Mouse (Mus musculus) yolk sac, embryonic 10.5 days (tissue): ENCODE measurements at regions not wholly inside any gene's neighbourhood (a gene's known extent, or its start where the extent isn't known, plus 50 kb on each side); places are given as distances from the start of the nearest gene placed in this dataset.

ENCODE experiments used
- DNase-seq: peaks from one replicate; pipeline ENCODE4 v3.0.0-alpha.2; 2017; ENCODE audit warnings: low spot score

- DNase-seq, result no peak
Observed at GRCm38 (mm10) chr3:52158788-52159260, 53.9 kb upstream of the Maml3 start.

DNA sequence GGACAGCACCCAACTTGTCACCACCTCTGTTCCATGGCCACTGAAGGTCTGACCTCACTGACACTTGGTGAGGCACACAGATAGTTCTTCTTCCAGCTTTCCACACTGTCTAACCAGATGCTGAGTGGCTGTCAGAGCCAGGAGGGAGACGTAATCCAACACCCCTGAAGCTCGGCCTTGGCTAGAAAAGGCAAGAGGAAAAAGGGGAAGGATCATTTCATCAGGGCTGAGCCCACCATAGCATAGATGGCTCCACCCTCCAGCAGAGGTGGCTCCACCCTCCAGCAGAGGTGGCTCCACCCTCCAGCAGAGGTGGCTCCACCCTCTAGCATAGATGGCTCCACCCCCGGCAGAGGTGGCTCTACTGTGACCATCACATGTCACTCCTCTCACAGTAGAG is 56.8 kb upstream of the Maml3 start:
- no peak for DNase-seq

- no peak for DNase-seq
Observed at GRCm38 (mm10) chr3:52163990-52164389, 59.1 kb upstream of the Maml3 start.

- no peak for DNase-seq
Observed at GRCm38 (mm10) chr3:52167420-52167819, 62.5 kb upstream of the Maml3 start.

- DNase-seq, result no peak
Observed at GRCm38 (mm10) chr3:52170847-52171246, 66.0 kb upstream of the Maml3 start.

- no peak for DNase-seq
Observed at GRCm38 (mm10) chr3:52171303-52171702, 66.4 kb upstream of the Maml3 start.

- no peak for DNase-seq
Observed at GRCm38 (mm10) chr3:52173490-52173889, 68.6 kb upstream of the Maml3 start.

- no peak for DNase-seq
Observed at GRCm38 (mm10) chr3:52176108-52176507, 71.2 kb upstream of the Maml3 start.

GRCm38 (mm10) chr3:52178851-52179250 is 74.0 kb upstream of the Maml3 start:
- no peak for DNase-seq

- peak; percentile 57 for DNase-seq
Observed at GRCm38 (mm10) chr3:52179686-52180085, 74.8 kb upstream of the Maml3 start.

GRCm38 (mm10) chr3:52180306-52180705 is 75.4 kb upstream of the Maml3 start:
- no peak for DNase-seq

- DNase-seq, result peak; percentile 56
Observed at GRCm38 (mm10) chr3:52180785-52181184, 75.9 kb upstream of the Maml3 start.

DNA sequence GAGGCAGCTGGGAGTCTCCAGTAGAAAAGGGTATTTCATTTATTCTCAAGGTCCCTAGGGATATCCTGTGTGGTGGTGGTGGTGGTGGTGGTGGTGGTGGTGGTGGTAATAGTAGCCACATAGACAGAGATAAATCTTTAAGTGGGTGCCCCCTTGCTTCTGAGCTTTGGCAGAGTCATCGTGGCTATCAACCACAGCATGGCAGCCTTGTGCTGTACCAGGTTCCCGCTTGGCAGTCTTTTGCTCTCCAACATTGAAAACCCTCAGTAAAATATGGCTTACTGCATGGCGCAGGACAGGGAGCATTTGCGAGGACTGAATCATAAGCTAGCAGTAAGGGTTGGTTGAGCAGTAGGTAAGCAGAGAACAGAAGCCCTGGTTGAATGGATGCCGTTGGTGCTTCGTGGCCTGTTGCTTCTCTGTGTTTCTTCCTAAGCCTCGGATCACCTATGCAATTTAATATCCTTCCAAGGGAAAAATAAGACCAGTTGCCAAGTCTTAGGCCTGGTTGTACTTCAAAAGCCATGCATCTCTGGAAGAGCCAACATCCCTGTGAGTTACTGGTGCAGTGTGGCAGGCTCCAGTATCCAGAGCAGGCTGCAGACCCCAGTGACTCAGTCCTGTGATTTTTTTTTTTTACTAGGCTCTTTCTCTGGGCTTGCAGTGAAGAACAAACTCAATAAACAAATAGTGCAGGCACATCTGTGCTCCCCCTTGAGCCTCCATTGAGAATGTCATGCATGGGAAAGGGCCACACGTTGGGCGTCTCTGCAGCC is 76.6 kb upstream of the Maml3 start:
- DNase-seq, result no peak

DNA sequence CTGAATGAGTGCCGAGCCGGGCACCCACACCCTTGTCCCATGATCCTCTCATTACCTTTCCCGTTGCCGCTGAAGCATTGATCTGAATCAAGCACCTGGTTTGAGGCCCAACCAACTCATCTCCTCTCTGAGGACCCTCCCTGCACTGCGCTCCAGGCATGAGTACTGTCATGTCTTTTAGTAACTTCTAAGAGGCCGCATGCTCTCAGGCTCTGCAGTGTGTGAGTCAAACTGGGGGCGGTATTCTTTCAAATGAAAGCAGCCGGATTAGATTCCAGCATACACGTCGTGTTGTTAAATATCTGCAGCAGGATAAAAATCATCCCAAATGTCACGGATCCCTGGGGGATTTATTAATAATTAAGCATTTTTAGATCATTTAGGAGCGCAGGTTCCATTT is 79.4 kb upstream of the Maml3 start:
- DNase-seq, result no peak

DNA sequence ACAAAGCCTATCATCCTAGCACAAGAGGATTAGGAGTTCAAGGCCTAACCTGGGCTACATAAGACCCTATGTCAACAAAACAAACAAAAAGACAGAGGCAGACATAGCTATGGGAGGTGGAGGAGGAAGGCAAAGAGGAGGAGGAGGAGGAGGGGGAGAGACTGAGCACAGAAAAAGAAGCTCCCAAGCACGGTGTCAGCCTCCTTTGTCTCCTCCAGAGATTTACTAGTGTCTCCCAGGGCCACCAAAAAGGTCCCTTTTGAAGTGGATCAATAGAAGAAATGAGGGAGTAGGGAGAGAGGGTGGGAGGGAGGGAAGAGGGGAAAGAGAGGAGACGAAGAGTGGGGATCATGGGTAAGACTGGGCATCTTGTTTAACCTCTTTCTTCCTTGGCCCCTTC is 80.5 kb upstream of the Maml3 start:
- no peak for DNase-seq

- no peak for DNase-seq
Observed at GRCm38 (mm10) chr3:52187401-52187801, 80.7 kb upstream of the Foxo1 start.

DNA sequence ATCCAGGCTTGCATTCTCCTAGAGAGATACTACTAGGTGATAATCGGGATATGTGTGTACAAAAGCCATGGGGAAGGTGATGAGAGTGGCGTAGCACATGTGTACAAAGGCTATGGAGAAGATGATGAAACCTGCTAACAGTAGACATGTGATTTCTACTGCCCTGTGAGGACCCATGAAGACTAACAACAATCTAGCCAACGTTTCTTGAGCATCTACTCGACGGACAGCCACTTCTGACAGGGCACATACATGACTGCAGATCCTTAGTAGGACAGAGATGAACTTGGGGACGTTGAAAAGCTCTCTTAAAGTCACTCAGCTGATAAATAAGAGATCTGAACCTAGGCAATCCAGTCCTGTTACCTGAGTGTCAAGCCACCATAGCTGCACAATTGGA is 79.8 kb upstream of the Foxo1 start:
- DNase-seq, result no peak

DNA sequence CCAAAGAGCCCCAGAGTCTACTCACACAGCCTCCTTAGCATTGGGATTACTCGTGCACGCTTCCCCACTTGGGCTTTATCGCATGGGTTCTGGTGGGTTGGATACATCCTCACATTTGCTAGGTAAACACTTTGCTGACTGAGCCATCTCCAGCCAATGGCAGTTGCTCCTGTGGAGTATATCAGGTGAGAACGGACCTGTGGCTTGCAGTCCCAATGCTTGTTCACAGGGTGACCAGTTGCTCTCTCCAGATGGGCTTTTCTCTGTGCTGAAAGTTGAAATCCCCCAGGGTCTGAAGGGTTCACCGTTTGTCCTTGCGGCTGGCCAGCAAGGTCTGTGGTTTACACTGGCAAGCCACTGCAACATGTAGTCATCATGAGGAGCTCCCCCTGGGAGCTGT is 79.1 kb upstream of the Foxo1 start:
- DNase-seq, result no peak

- no peak for DNase-seq
Observed at GRCm38 (mm10) chr3:52190021-52190420, 78.1 kb upstream of the Foxo1 start.

DNA sequence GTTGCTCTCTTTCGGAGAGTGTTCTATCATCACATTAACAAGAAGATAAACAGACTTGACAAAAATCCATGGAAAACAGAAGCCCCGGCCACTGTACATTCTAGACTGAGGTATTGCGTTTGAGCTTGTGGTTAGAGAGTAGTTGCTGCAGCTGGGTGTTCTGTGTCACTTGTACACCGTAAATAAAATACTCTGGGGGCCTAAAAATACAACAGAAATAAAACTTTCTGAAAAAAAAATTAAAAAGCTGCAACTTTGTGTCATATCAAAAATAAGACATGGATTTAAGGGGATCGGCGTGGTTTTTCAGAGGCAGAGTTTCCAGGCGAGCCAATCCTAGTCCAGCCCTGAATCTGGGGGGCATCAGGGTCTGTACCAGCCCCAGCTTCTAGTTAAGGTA is 75.1 kb upstream of the Foxo1 start:
- no peak for DNase-seq

DNA sequence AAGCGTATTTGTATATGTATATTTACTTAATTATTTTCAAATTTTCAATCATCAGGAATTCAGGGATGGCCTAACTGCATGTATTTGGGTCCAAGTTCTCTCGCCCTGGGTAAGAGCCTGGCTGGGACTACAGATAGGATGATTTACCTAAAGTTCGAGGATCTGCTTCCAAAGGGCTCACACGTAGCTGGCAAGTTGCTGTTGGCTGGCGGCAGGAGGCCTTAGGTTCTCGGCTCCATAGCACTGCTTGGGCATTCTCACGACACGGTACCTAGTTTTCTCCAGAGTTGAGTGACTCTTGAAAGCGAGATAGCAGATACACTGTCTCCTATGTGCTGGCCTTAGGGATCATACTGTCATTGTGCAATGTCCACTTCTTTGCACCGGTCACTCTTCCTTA is 73.9 kb upstream of the Foxo1 start:
- no peak for DNase-seq

DNA sequence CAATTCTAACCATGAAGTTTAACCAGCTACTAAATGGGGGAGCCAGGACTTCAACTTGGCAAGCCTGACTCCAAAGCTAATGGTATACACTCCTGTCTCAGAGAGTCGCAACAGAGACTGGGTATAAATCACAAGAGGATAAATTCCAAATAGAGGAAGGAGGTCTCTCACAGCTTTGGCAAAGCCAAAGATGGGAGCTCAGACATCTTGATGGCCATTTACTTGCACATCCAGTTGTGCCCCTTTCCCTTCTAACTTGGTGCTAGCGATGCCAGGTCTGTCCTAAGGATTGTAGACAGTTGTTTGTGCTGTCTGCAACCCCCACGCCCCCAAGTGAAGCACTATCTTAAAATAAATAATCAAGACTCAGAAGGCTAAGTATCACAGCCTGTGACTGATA is 72.7 kb upstream of the Foxo1 start:
- DNase-seq, result no peak

DNA sequence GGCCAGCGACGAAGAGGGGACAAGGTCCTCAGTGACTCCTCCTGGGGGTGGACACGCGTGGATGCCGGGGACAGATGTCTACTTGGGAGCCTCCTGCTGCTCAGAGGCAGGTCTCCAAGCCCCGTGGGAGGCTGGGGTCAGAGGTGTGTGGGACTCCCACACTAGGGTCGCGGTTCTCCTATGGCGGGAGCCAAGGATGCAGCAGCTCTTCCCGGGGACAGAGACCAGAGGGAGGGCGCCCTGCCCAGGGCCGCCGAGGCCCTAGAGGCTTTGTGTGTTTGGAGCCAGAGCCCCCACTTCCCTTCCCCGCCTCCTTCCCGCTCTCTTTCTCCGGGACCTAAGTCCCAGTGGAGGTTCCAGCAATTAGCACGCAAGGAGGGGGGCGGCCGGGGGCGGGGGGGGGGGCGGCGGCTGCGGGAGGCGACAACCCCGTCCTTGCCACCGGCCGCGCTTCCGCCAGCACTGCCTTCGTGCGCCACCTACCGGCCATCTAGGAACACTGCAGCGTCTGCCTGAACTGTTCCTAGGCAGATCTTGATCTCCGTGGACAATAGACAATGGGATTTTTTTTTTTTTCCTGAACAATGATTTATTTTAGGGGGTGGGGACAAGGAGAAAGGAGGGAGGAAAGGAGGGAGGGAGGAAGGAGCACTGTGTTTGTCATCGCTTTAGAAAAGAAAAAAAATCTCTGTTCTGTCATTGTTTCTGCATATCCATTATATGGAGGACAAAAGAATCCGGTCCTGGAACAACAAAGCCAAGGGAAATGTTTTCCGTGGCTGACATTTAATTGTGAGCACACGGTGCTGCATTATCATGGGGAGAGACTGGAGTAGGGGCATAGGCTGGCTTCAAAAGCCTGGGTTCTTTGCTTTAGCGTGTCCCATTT is 71.8 kb upstream of the Foxo1 start:
- peak; percentile 78 for DNase-seq
